Mouse (Mus musculus): Measurements from ENCODE around the gene Apoc1. TPM values are rescaled to one million over a fixed set of nuclear protein-coding genes. Genes with fewer than 3 reads are reported as not detected.

Gene Apoc1
- total and polyA plus RNA-seq, 3 experiments, result 0.35 TPM; not detected in 2

- TF ChIP-seq ZKSCAN1 (IDR thresholded peaks at IDR 0.05; ENCODE audit: low read depth, low read length), result no peak
- TF ChIP-seq RCOR1 (IDR thresholded peaks at IDR 0.05; ENCODE audit: low read depth, low read length), result peak; percentile 97
- 0 out of 2 replicates have a peak, but pooled peaks have one; percentile 35 for TF ChIP-seq E2F4 (IDR thresholded peaks at IDR 0.05; ENCODE audit: borderline replicate concordance, low read depth, low read length)
- TF ChIP-seq USF2 (IDR thresholded peaks at IDR 0.05; ENCODE audit: borderline replicate concordance in 1 of 2, insufficient read depth in 1 of 2, low read depth in 1 of 2, low read length in 2 of 2), result no peak
- no peak for TF ChIP-seq GABPA (IDR thresholded peaks at IDR 0.05; ENCODE audit: low read depth, low read length)
- no peak for TF ChIP-seq SMC3 (IDR thresholded peaks at IDR 0.05; ENCODE audit: low read depth, low read length)
- TF ChIP-seq EP300 (IDR thresholded peaks at IDR 0.05; ENCODE audit: low read depth in 1 of 2, low read length in 2 of 2), result peak; percentile 97 to 99
- TF ChIP-seq UBTF (IDR thresholded peaks at IDR 0.05; ENCODE audit: borderline replicate concordance, insufficient read depth, low read depth, low read length), result no peak
- TF ChIP-seq JUND (IDR thresholded peaks at IDR 0.05; ENCODE audit: low read depth, low read length), result no peak
Observed at GRCm38 (mm10) chr7:19695213-19695594, 2.7 kb upstream of the Apoc1 start (continued).

GRCm38 (mm10) chr7:19694336-19695212, 2.1 kb upstream of the Apoc1 start:
- TF ChIP-seq ZMIZ1 (IDR thresholded peaks at IDR 0.05; ENCODE audit: low read depth, low read length) (no peak), E2F4 (IDR thresholded peaks at IDR 0.05; ENCODE audit: borderline replicate concordance, low read depth, low read length) (no peak), RCOR1 (IDR thresholded peaks at IDR 0.05; ENCODE audit: low read depth, low read length) (no peak), USF1 (IDR thresholded peaks at IDR 0.05; ENCODE audit: low read depth, low read length) (peak; percentile 63), GABPA (IDR thresholded peaks at IDR 0.05; ENCODE audit: low read depth, low read length) (no peak), MAFK (IDR thresholded peaks at IDR 0.05; ENCODE audit: borderline replicate concordance, low read depth, low read length) (no peak)
- Histone ChIP-seq H3K9ac (ENCODE audit: control insufficient read depth, low read depth, low read length, poor library complexity, severe bottlenecking) (peak overlapping the region; percentile 65), H3K27me3 (ENCODE audit: control insufficient read depth in 1 of 2, insufficient read depth in 2 of 2, low read length in 2 of 2) (no peaks in the 10 kb centered on the region), H3K79me2 (ENCODE audit: control insufficient read depth, insufficient read depth, low read length, poor library complexity) (no peaks in the 10 kb centered on the region), H3K4me3 (ENCODE audit: control insufficient read depth in 1 of 2, insufficient read depth in 1 of 2, low read depth in 2 of 2, low read length in 2 of 2) (peak overlapping the region; percentile 3 to 15; a peak in 2 of 4 replicates), H3K9me3 (replicated peaks; ENCODE audit: insufficient read depth, low read length) (no peaks in the 10 kb centered on the region), H3K27ac (ENCODE audit: control insufficient read depth, low read depth, low read length) (peak overlapping the region; percentile 98), H3K4me1 (ENCODE audit: control insufficient read depth in 1 of 2, insufficient read depth in 2 of 2, low read length in 2 of 2) (peaks cover 14 to 39% of the 10 kb centered on the region in 2 experiments), H3K36me3 (ENCODE audit: control insufficient read depth in 1 of 2, insufficient read depth in 2 of 2, low read length in 2 of 2) (peaks cover 0 to 36% of the 10 kb centered on the region in 2 experiments; a peak in 2 of 4 replicates)
- peak; percentile 66 for DNase-seq (ENCODE audit: low read depth, low spot score)

GRCm38 (mm10) chr7:19693421-19693820, 961 bp upstream of the Apoc1 start:
- Histone ChIP-seq H3K4me3 (ENCODE audit: control insufficient read depth in 1 of 2, insufficient read depth in 1 of 2, low read depth in 2 of 2, low read length in 2 of 2) (no peak overlapping the region), H3K36me3 (ENCODE audit: control insufficient read depth in 1 of 2, insufficient read depth in 2 of 2, low read length in 2 of 2) (peaks cover 0 to 31% of the 10 kb centered on the region in 2 experiments; a peak in 2 of 4 replicates), H3K9me3 (replicated peaks; ENCODE audit: insufficient read depth, low read length) (no peaks in the 10 kb centered on the region), H3K9ac (ENCODE audit: control insufficient read depth, low read depth, low read length, poor library complexity, severe bottlenecking) (no peak overlapping the region), H3K4me1 (ENCODE audit: control insufficient read depth in 1 of 2, insufficient read depth in 2 of 2, low read length in 2 of 2) (peaks cover 14 to 32% of the 10 kb centered on the region in 2 experiments), H3K79me2 (ENCODE audit: control insufficient read depth, insufficient read depth, low read length, poor library complexity) (no peaks in the 10 kb centered on the region), H3K27ac (ENCODE audit: control insufficient read depth, low read depth, low read length) (peak overlapping the region; percentile 98), H3K27me3 (ENCODE audit: control insufficient read depth in 1 of 2, insufficient read depth in 2 of 2, low read length in 2 of 2) (no peaks in the 10 kb centered on the region)
- no peak for DNase-seq (ENCODE audit: low read depth, low spot score)
- TF ChIP-seq CHD2 (IDR thresholded peaks at IDR 0.05; ENCODE audit: low read length) (no peak), POLR2AphosphoS2 (IDR thresholded peaks at IDR 0.05; ENCODE audit: low read length) (no peak), TBP (IDR thresholded peaks at IDR 0.05; ENCODE audit: low read depth, low read length) (no peak), TCF12 (IDR thresholded peaks at IDR 0.05; ENCODE audit: low read depth, low read length) (no peak), SMC3 (IDR thresholded peaks at IDR 0.05; ENCODE audit: low read depth, low read length) (no peak), RCOR1 (IDR thresholded peaks at IDR 0.05; ENCODE audit: low read depth, low read length) (no peak), MXI1 (IDR thresholded peaks at IDR 0.05; ENCODE audit: low read depth, low read length) (no peak), MYC (IDR thresholded peaks at IDR 0.05; ENCODE audit: low read depth, low read length) (no peak), ZNF384 (IDR thresholded peaks at IDR 0.05; ENCODE audit: low read depth, low read length) (no peak), GABPA (IDR thresholded peaks at IDR 0.05; ENCODE audit: low read depth, low read length) (no peak), KAT2A (conservative IDR thresholded peaks at IDR 0.05; ENCODE audit: low read depth, low read length) (no peak), ZC3H11A (IDR thresholded peaks at IDR 0.05; ENCODE audit: low read depth, low read length) (no peak), CHD1 (IDR thresholded peaks at IDR 0.05; ENCODE audit: low read depth, low read length) (no peak), NELFE (IDR thresholded peaks at IDR 0.05; ENCODE audit: low read depth, low read length) (no peak), ELF1 (IDR thresholded peaks at IDR 0.05; ENCODE audit: low read depth, low read length) (no peak), USF2 (IDR thresholded peaks at IDR 0.05; ENCODE audit: borderline replicate concordance in 1 of 2, insufficient read depth in 1 of 2, low read depth in 1 of 2, low read length in 2 of 2) (no peak)
